Comparison of ENCODE assay signal across 8 mouse cellular contexts in genomic region chr11:3895458-3895857, GRCm38 (mm10). TPM values are rescaled to one million over a fixed set of nuclear protein-coding genes. Genes with fewer than 3 reads are reported as not detected.
DNase-seq lines count a peak whose midpoint lies in the region; ATAC-seq lines count a peak whose summit lies in the region.

No protein-coding gene starts in this region.

- no peaks in the 10 kb centered on the region for H3K27me3 ChIP-seq in embryonic facial prominence, embryonic 10.5 days (replicated peaks; ENCODE audit: low read depth, poor library complexity, severe bottlenecking)
- H3K27me3 ChIP-seq in intestine, embryonic 14.5 days (replicated peaks; ENCODE audit: control insufficient read depth, insufficient read depth, low read length) = no peaks in the 10 kb centered on the region
- H3K27me3 ChIP-seq in midbrain, embryonic 15.5 days (replicated peaks) = no peaks in the 10 kb centered on the region

- peaks cover 13% of the 10 kb centered on the region for H3K4me1 ChIP-seq in embryonic facial prominence, embryonic 10.5 days
- H3K4me1 ChIP-seq in intestine, embryonic 14.5 days (replicated peaks; ENCODE audit: control insufficient read depth, insufficient read depth, low read length) = no peaks in the 10 kb centered on the region
- H3K4me1 ChIP-seq in midbrain, embryonic 15.5 days = peaks cover 19% of the 10 kb centered on the region

- no peaks in the 10 kb centered on the region for H3K9me3 ChIP-seq in embryonic facial prominence, embryonic 10.5 days
- H3K9me3 ChIP-seq in intestine, embryonic 14.5 days (ENCODE audit: control insufficient read depth, low read length) = no peaks in the 10 kb centered on the region
- H3K9me3 ChIP-seq in midbrain, embryonic 15.5 days = no peaks in the 10 kb centered on the region

- peak overlapping the region; percentile 92 for H3K27ac ChIP-seq in embryonic facial prominence, embryonic 10.5 days (replicated peaks)
- peak overlapping the region; percentile 85 for H3K27ac ChIP-seq in intestine, embryonic 14.5 days (ENCODE audit: low read depth)
- H3K27ac ChIP-seq in midbrain, embryonic 15.5 days = peak overlapping the region; percentile 84

- H3K9ac ChIP-seq in intestine, embryonic 14.5 days (ENCODE audit: low read length) = peak overlapping the region; percentile 53
- peak overlapping the region; percentile 54 for H3K9ac ChIP-seq in midbrain, embryonic 15.5 days

- intact Hi-C loops in gastrocnemius, postnatal 14 days (cut with DNase I; ENCODE audit: low total_unique reads) = no loop called here

- 8% methylated on average over 10 of the region's 10 CpGs for WGBS in embryonic facial prominence, embryonic 10.5 days
- 1% methylated on average over 10 of the region's 10 CpGs for WGBS in intestine, embryonic 14.5 days
- 3% methylated on average over 10 of the region's 10 CpGs for WGBS in midbrain, embryonic 15.5 days

- H3K4me2 ChIP-seq in intestine, embryonic 14.5 days (ENCODE audit: low read length) = peak overlapping the region; percentile 75
- peak overlapping the region; percentile 72 for H3K4me2 ChIP-seq in midbrain, embryonic 15.5 days

- peak; percentile 69 for ATAC-seq in intestine, embryonic 14.5 days (replicated peaks; ENCODE audit: low FRiP score, low TSS enrichment, low read depth)
- no peak for ATAC-seq in midbrain, embryonic 15.5 days (replicated peaks)

- peak overlapping the region; percentile 67 for H3K4me3 ChIP-seq in embryonic facial prominence, embryonic 10.5 days
- H3K4me3 ChIP-seq in intestine, embryonic 14.5 days (ENCODE audit: low read depth, low read length) = peak overlapping the region; percentile 36
- peak overlapping the region; percentile 50 for H3K4me3 ChIP-seq in midbrain, embryonic 15.5 days

- peaks cover 34% of the 10 kb centered on the region for H3K36me3 ChIP-seq in embryonic facial prominence, embryonic 10.5 days (replicated peaks)
- H3K36me3 ChIP-seq in intestine, embryonic 14.5 days (ENCODE audit: control insufficient read depth, insufficient read depth, low read length) = peaks cover 12% of the 10 kb centered on the region; the same call in 1 of the 2 replicates
- H3K36me3 ChIP-seq in midbrain, embryonic 15.5 days (replicated peaks) = peaks cover 14% of the 10 kb centered on the region; the same call in 1 of the 2 replicates

- peak; percentile 76 for DNase-seq in kidney, adult 9 months
- DNase-seq in kidney, adult 11 months = no peak
- no peak for DNase-seq in embryonic facial prominence, embryonic 10.5 days (ENCODE audit: low spot score)
- no peak for DNase-seq in intestine, embryonic 14.5 days (ENCODE audit: low spot score)
- DNase-seq in c-Kit-positive CD71-positive TER-119-positive erythroid progenitor cells, embryonic 14.5 days (ENCODE audit: low spot score) = no peak
- no peak for DNase-seq in gastrocnemius, postnatal 14 days
- DNase-seq in thymus, postnatal 14 days = no peak

RNA-seq across cellular contexts. Expression of gene Dusp18, which starts 0.4 kb away (rescaled TPM):
- polyA plus RNA-seq in embryonic facial prominence, embryonic 10.5 days (2016; fragmentation: Nextera tagmentation; extraction: Ambion mirVana) = 16.6 and 17.0 TPM in 2 replicates
- polyA plus RNA-seq in intestine, embryonic 14.5 days (2014; fragmentation: Nextera tagmentation; extraction: Ambion mirVana) = 8.3 and 8.7 TPM in 2 replicates
- 41.4 and 42.9 TPM in 2 replicates for polyA plus RNA-seq in midbrain, embryonic 15.5 days (2015; fragmentation: Nextera tagmentation; extraction: Ambion mirVana)
- total RNA-seq in gastrocnemius, postnatal 14 days (2021) = 1 to 10 TPM; 2.7 to 4.0 TPM

RNA-seq across cellular contexts. Expression of gene 4921536K21Rik, which starts 0.6 kb away (rescaled TPM):
- 0.61 and 0.97 TPM in 2 replicates for polyA plus RNA-seq in embryonic facial prominence, embryonic 10.5 days (2016; fragmentation: Nextera tagmentation; extraction: Ambion mirVana)
- polyA plus RNA-seq in intestine, embryonic 14.5 days (2014; fragmentation: Nextera tagmentation; extraction: Ambion mirVana) = 0.07 and 0.11 TPM in 2 replicates
- 0.43 and 0.90 TPM in 2 replicates for polyA plus RNA-seq in midbrain, embryonic 15.5 days (2015; fragmentation: Nextera tagmentation; extraction: Ambion mirVana)
- total RNA-seq in gastrocnemius, postnatal 14 days (2021) = under 1 TPM; 0.10 to 0.11 TPM

RNA-seq across cellular contexts. Expression of gene Slc35e4, which starts 19.0 kb away (rescaled TPM):
- polyA plus RNA-seq in embryonic facial prominence, embryonic 10.5 days (2016; fragmentation: Nextera tagmentation; extraction: Ambion mirVana) = 3.1 and 3.5 TPM in 2 replicates
- 2.3 and 2.5 TPM in 2 replicates for polyA plus RNA-seq in intestine, embryonic 14.5 days (2014; fragmentation: Nextera tagmentation; extraction: Ambion mirVana)
- polyA plus RNA-seq in midbrain, embryonic 15.5 days (2015; fragmentation: Nextera tagmentation; extraction: Ambion mirVana) = 17.9 and 19.4 TPM in 2 replicates
- 10 to 100 TPM; 17.4 to 20.3 TPM for total RNA-seq in gastrocnemius, postnatal 14 days (2021)

RNA-seq across cellular contexts. Expression of gene Osbp2, which starts 31.8 kb away (rescaled TPM):
- polyA plus RNA-seq in embryonic facial prominence, embryonic 10.5 days (2016; fragmentation: Nextera tagmentation; extraction: Ambion mirVana) = 0.82 and 1.2 TPM in 2 replicates
- polyA plus RNA-seq in intestine, embryonic 14.5 days (2014; fragmentation: Nextera tagmentation; extraction: Ambion mirVana) = 0.44 and 0.51 TPM in 2 replicates
- polyA plus RNA-seq in midbrain, embryonic 15.5 days (2015; fragmentation: Nextera tagmentation; extraction: Ambion mirVana) = 33.5 and 36.2 TPM in 2 replicates
- under 1 TPM; 0.45 to 0.47 TPM for total RNA-seq in gastrocnemius, postnatal 14 days (2021)

RNA-seq across cellular contexts. Expression of gene Tcn2, which starts 36.5 kb away (rescaled TPM):
- 23.7 and 23.9 TPM in 2 replicates for polyA plus RNA-seq in embryonic facial prominence, embryonic 10.5 days (2016; fragmentation: Nextera tagmentation; extraction: Ambion mirVana)
- polyA plus RNA-seq in intestine, embryonic 14.5 days (2014; fragmentation: Nextera tagmentation; extraction: Ambion mirVana) = 37.9 and 39.0 TPM in 2 replicates
- 22.6 and 24.9 TPM in 2 replicates for polyA plus RNA-seq in midbrain, embryonic 15.5 days (2015; fragmentation: Nextera tagmentation; extraction: Ambion mirVana)
- total RNA-seq in gastrocnemius, postnatal 14 days (2021) = 10 to 100 TPM; 18.8 to 22.8 TPM
